Mouse (Mus musculus) cerebellum, postnatal 25 days (tissue): Measurements from ENCODE around the gene Ltbp1.

Experiments used
- DNase-seq, 2 experiments: peaks; one replicate each; pipeline ENCODE4 v3.0.0; 2021; ENCODE audit warnings: mixed read lengths in 2 of 2

The Ltbp1 gene

GRCm38 (mm10) chr17:75307070-75308011 lies 302.0 kb downstream of the Ltbp1 start:
- DNase-seq = no peak

GRCm38 (mm10) chr17:75317106-75317505 lies 311.7 kb downstream of the Ltbp1 start:
- DNase-seq = no peak

- DNase-seq = no peak
Measured at GRCm38 (mm10) chr17:75323229-75323628, 317.9 kb downstream of the Ltbp1 start.

GRCm38 (mm10) chr17:75323766-75324165 lies 318.4 kb downstream of the Ltbp1 start:
- DNase-seq = no peak

GRCm38 (mm10) chr17:75328102-75328639 lies 322.8 kb downstream of the Ltbp1 start:
- DNase-seq = no peak

GRCm38 (mm10) chr17:75330366-75330765 lies 325.0 kb downstream of the Ltbp1 start:
- no peak for DNase-seq

- DNase-seq = no peak
Measured at GRCm38 (mm10) chr17:75331421-75331951, 326.1 kb downstream of the Ltbp1 start.

GRCm38 (mm10) chr17:75332289-75332688 lies 326.9 kb downstream of the Ltbp1 start:
- DNase-seq = no peak

GRCm38 (mm10) chr17:75333011-75333410 lies 327.6 kb downstream of the Ltbp1 start:
- no peak for DNase-seq

GRCm38 (mm10) chr17:75333759-75334158 lies 328.4 kb downstream of the Ltbp1 start:
- DNase-seq = no peak

GRCm38 (mm10) chr17:75335649-75336048 lies 330.3 kb downstream of the Ltbp1 start:
- DNase-seq = no peak

GRCm38 (mm10) chr17:75341227-75341626 lies 335.9 kb downstream of the Ltbp1 start:
- DNase-seq = no peak

- no peak for DNase-seq
Measured at GRCm38 (mm10) chr17:75345116-75345515, 339.7 kb downstream of the Ltbp1 start.

GRCm38 (mm10) chr17:75347414-75347813 lies 342.0 kb downstream of the Ltbp1 start:
- DNase-seq = no peak

- no peak for DNase-seq
Measured at GRCm38 (mm10) chr17:75349109-75349508, 343.7 kb downstream of the Ltbp1 start.

GRCm38 (mm10) chr17:75349602-75350001 lies 344.2 kb downstream of the Ltbp1 start:
- no peak for DNase-seq

GRCm38 (mm10) chr17:75353323-75353722 lies 348.0 kb downstream of the Ltbp1 start:
- no peak for DNase-seq

- DNase-seq = no peak
Measured at GRCm38 (mm10) chr17:75355431-75355830, 350.1 kb downstream of the Ltbp1 start.

- DNase-seq = no peak
Measured at GRCm38 (mm10) chr17:75360111-75360510, 354.7 kb downstream of the Ltbp1 start.

- DNase-seq = no peak
Measured at GRCm38 (mm10) chr17:75366332-75366731, 361.0 kb downstream of the Ltbp1 start.

- DNase-seq = no peak
Measured at GRCm38 (mm10) chr17:75367486-75368155, 362.3 kb downstream of the Ltbp1 start.

GRCm38 (mm10) chr17:75368580-75368979 lies 363.2 kb downstream of the Ltbp1 start:
- no peak for DNase-seq

- DNase-seq = no peak
Measured at GRCm38 (mm10) chr17:75369351-75369750, 364.0 kb downstream of the Ltbp1 start.
